Mouse (Mus musculus) CD4-positive, CD25-positive, alpha-beta regulatory T cell, adult 4 months (primary cell): ENCODE data around the gene Fam214a. TPM values are rescaled to one million over a fixed set of nuclear protein-coding genes. Genes with fewer than 3 reads are reported as not detected.

ENCODE experiments used
- ATAC-seq: one replicate; pipeline ENCODE4 v1.8.0; 2017
- polyA plus RNA-seq, 2 experiments: library from polyadenylated mRNA; unstranded; fragments of 100-300 nt; shearing (Covaris generic); gene quantifications; one replicate each; pipeline ENCODE4 v1.2.1; 2017

Gene Fam214a
- 10 to 100 TPM; 24.3 to 28.4 TPM for polyA plus RNA-seq

- peak; percentile 89 for ATAC-seq
Measured at GRCm38 (mm10) chr9:74952756-74953247, at the start of gene Fam214a. Fam214a (plus strand) TSS chr9:74952884.

- ATAC-seq: peak; percentile 82
Measured at GRCm38 (mm10) chr9:74904866-74905508, 47.7 kb upstream of the Fam214a start.

- ATAC-seq: no peak
Measured at GRCm38 (mm10) chr9:74906951-74907350, 45.7 kb upstream of the Fam214a start.

- no peak for ATAC-seq
Measured at GRCm38 (mm10) chr9:74909245-74909644, 43.4 kb upstream of the Fam214a start.

GRCm38 (mm10) chr9:74910226-74910759 is 42.4 kb upstream of the Fam214a start:
- no peak for ATAC-seq

GRCm38 (mm10) chr9:74911430-74911829 is 41.3 kb upstream of the Fam214a start:
- ATAC-seq: no peak

- no peak for ATAC-seq
Measured at GRCm38 (mm10) chr9:74911919-74912318, 40.8 kb upstream of the Fam214a start.

- no peak for ATAC-seq
Measured at GRCm38 (mm10) chr9:74912619-74913376, 39.9 kb upstream of the Fam214a start.

- no peak for ATAC-seq
Measured at GRCm38 (mm10) chr9:74915611-74916010, 37.1 kb upstream of the Fam214a start.

- no peak for ATAC-seq
Measured at GRCm38 (mm10) chr9:74920450-74920849, 32.2 kb upstream of the Fam214a start.

- no peak for ATAC-seq
Measured at GRCm38 (mm10) chr9:74921422-74921821, 31.3 kb upstream of the Fam214a start.

GRCm38 (mm10) chr9:74922884-74923283 is 29.8 kb upstream of the Fam214a start:
- no peak for ATAC-seq

- no peak for ATAC-seq
Measured at GRCm38 (mm10) chr9:74923291-74923977, 29.2 kb upstream of the Fam214a start.

GRCm38 (mm10) chr9:74925220-74925769 is 27.4 kb upstream of the Fam214a start:
- no peak for ATAC-seq

GRCm38 (mm10) chr9:74929981-74930423 is 22.7 kb upstream of the Fam214a start:
- ATAC-seq: no peak

GRCm38 (mm10) chr9:74930653-74931052 is 22.0 kb upstream of the Fam214a start:
- no peak for ATAC-seq

GRCm38 (mm10) chr9:74935289-74935688 is 17.4 kb upstream of the Fam214a start:
- no peak for ATAC-seq

- ATAC-seq: no peak
Measured at GRCm38 (mm10) chr9:74937761-74938160, 14.9 kb upstream of the Fam214a start.

GRCm38 (mm10) chr9:74938670-74939534 is 13.8 kb upstream of the Fam214a start:
- ATAC-seq: no peak

- ATAC-seq: no peak
Measured at GRCm38 (mm10) chr9:74946713-74947402, 5.8 kb upstream of the Fam214a start.

GRCm38 (mm10) chr9:74951491-74951890 is 1.2 kb upstream of the Fam214a start:
- ATAC-seq: no peak
